Mouse (Mus musculus) kidney, embryonic 16.5 days (tissue): ENCODE data around the gene Pkd1l1. TPM values are rescaled to one million over a fixed set of nuclear protein-coding genes. Genes with fewer than 3 reads are reported as not detected.

Source experiments
- ATAC-seq: fragments of 200-750 bp; cut with Nextera tagmentation; 2 replicates; pipeline ENCODE4 v1.8.0; 2017; ENCODE audit warnings: moderate TSS enrichment; ENCODE audit not compliant: low FRiP score, low TSS enrichment
- H3K27ac ChIP-seq: fragments of 300-500 bp; sonication (generic); 2 replicates; pipeline ENCODE4 v1.5.1; 2014; ENCODE audit warnings: low read length
- H3K27me3 ChIP-seq: fragments of 300-500 bp; sonication (generic); 2 replicates; pipeline ENCODE4 v1.6.1; 2014; ENCODE audit warnings: low read length, control low read depth, mixed read lengths; ENCODE audit not compliant: insufficient read depth
- H3K36me3 ChIP-seq: fragments of 300-500 bp; sonication (generic); 2 replicates; pipeline ENCODE4 v1.6.1; 2014; ENCODE audit warnings: low read length, control low read depth, mixed read lengths; ENCODE audit not compliant: insufficient read depth
- H3K4me1 ChIP-seq: fragments of 300-500 bp; sonication (generic); 2 replicates; pipeline ENCODE4 v1.6.1; 2014; ENCODE audit warnings: low read length, control low read depth, mixed read lengths; ENCODE audit not compliant: insufficient read depth
- H3K4me2 ChIP-seq: fragments of 300-500 bp; sonication (generic); replicated peaks from 2 replicates; pipeline ENCODE4 v1.6.1; 2014; ENCODE audit warnings: low read depth, low read length
- H3K4me3 ChIP-seq: fragments of 300-500 bp; sonication (generic); 2 replicates; pipeline ENCODE4 v1.5.1; 2014; ENCODE audit warnings: mild to moderate bottlenecking, low read length
- H3K9ac ChIP-seq: fragments of 300-500 bp; sonication (generic); replicated peaks from 2 replicates; pipeline ENCODE4 v1.6.1; 2014; ENCODE audit warnings: low read length
- H3K9me3 ChIP-seq: fragments of 300-500 bp; sonication (generic); 2 replicates; pipeline ENCODE4 v1.6.1; 2016; ENCODE audit warnings: low read length, control low read depth
- WGBS: fragments of 180-500 bp; shearing (Covaris S2); extraction: QIAGEN DNeasy Blood & Tissue Kit; methylation state at CpG from one replicate; pipeline ENCODE4 v1.1.7; 2014; 5-methylcytosine and 5-hydroxymethylcytosine counted together
- polyA plus RNA-seq: library from polyadenylated mRNA; unstranded; fragments of >200 nt; fragmentation: Nextera tagmentation; extraction: Ambion mirVana; gene quantifications from 2 replicates; pipeline ENCODE4 v1.2.1, GENCODE M21; 2015

The Pkd1l1 gene
- polyA plus RNA-seq, 1 experiment from 2014 or later = 0.45 TPM

GRCm38 (mm10) chr11:8781308-8782140 lies 191.5 kb downstream of the Pkd1l1 start:
- ATAC-seq = peak; percentile 84
- 36% methylated on average over 10 of the region's 10 CpGs for WGBS
- peak overlapping the region; percentile 78 for H3K27ac ChIP-seq

GRCm38 (mm10) chr11:8779427-8779826 lies 193.6 kb downstream of the Pkd1l1 start:
- Histone ChIP-seq H3K9me3 (no peaks in the 10 kb centered on the region), H3K9ac (no peak overlapping the region), H3K4me3 (no peak overlapping the region), H3K36me3 (no peaks in the 10 kb centered on the region), H3K4me1 (peaks cover 24% of the 10 kb centered on the region), H3K27me3 (no peaks in the 10 kb centered on the region), H3K4me2 (no peak overlapping the region), H3K27ac (peak overlapping the region; percentile 71; the same call in 1 of the 2 replicates)
- ATAC-seq = peak; percentile 39
- 46% methylated on average over 3 of the region's 3 CpGs for WGBS

More at GRCm38 (mm10) chr11:8781308-8782140, 191.5 kb downstream of the Pkd1l1 start:
- no peaks in the 10 kb centered on the region for H3K36me3 ChIP-seq
- H3K27me3 ChIP-seq = no peaks in the 10 kb centered on the region
- no peak overlapping the region for H3K4me3 ChIP-seq
- H3K9me3 ChIP-seq = no peaks in the 10 kb centered on the region
- peaks cover 27% of the 10 kb centered on the region for H3K4me1 ChIP-seq
- no peak overlapping the region for H3K9ac ChIP-seq
- no peak overlapping the region for H3K4me2 ChIP-seq

Other genes with a start within 250 kb of the Pkd1l1 start
- 20.5 and 23.3 TPM in 2 replicates for gene Hus1, start 37.9 kb upstream of the Pkd1l1 start, polyA plus RNA-seq
- 5.2 and 6.1 TPM in 2 replicates for gene Gm11992, start 75.3 kb upstream of the Pkd1l1 start, polyA plus RNA-seq
- 0.19 and 0.26 TPM in 2 replicates for gene Sun3, start 75.7 kb upstream of the Pkd1l1 start, polyA plus RNA-seq
- 16.0 and 16.1 TPM in 2 replicates for gene Upp1, start 144.8 kb upstream of the Pkd1l1 start, polyA plus RNA-seq
- 0.35 and 0.36 TPM in 2 replicates for gene Abca13, start 218.7 kb upstream of the Pkd1l1 start, polyA plus RNA-seq